Mouse (Mus musculus) adrenal gland, postnatal 25 days (tissue): ENCODE measurements around the gene Snx18. TPM values are rescaled to one million over a fixed set of nuclear protein-coding genes. Genes with fewer than 3 reads are reported as not detected.

ENCODE experiments used
- DNase-seq: peaks from one replicate; pipeline ENCODE4 v3.0.0; 2021; ENCODE audit warnings: mixed read lengths
- long read RNA-seq: library from polyadenylated mRNA; stranded (forward); transcript quantifications from one replicate; pipeline ENCODE4 v2.0.0, GENCODE M21; 2021
- total RNA-seq: library from RNA; stranded (reverse); gene quantifications from 2 replicates; pipeline ENCODE4 v1.2.3, GENCODE M21; 2021

Gene Snx18
- total RNA-seq: 21.2 and 23.2 TPM in 2 replicates
- long read RNA-seq, full-length matches to known transcripts: 36 of 45 reads
- long read RNA-seq, partial matches to known transcripts: 0 of 45 reads
- long read RNA-seq, other reads (novel, unspliced or antisense): 9 of 45 reads

DNA sequence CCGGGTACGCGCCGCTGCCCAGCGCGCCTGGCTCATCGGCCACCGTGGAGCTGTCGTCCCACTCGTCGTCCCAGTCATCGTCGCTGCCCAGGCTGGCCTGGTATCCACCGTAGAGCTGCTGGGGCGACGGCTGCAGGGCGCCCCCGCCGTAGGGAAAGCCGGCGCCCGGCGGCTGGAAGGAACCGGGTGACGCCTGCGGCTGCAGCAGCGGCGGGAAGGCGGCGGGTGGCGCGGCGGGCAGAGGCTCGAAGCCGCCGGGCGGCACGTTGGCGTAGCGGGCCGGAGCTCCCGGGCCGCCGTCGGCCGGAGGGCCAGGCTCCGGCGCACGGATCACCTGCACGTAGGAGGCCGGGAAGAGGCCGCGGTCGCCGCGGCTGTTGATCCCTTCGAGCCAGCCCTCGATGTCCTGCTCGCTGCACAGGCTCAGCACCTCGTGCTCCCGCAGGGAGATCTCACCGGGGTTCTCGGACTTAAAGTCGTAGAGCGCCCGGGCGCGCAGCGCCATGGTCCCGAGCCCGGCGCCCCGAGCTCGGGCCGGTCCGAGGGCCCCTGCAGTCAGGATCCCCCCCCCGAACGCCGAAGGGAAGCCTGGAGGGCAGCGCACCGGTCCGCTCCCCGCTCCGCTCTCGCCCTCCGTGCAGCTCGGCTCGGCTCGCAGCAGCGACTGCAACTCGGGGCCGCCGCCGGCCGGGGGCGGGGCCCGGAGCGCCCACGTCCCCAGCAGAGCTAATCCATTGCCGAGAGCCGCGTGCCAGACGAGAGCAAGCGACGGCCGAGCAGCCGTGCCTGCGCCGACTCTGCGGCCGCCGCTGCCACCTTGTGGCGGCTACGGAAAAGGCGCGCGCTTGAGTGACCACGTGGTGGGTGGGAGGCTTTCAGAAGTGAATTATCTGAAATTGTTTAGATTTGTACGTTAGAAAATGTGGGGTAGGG, at the start of gene Snx18:
Gene Snx18, minus strand, starts transcription at position 674 of the 933 bp plus-strand sequence.
- DNase-seq: peak; percentile 90

DNA sequence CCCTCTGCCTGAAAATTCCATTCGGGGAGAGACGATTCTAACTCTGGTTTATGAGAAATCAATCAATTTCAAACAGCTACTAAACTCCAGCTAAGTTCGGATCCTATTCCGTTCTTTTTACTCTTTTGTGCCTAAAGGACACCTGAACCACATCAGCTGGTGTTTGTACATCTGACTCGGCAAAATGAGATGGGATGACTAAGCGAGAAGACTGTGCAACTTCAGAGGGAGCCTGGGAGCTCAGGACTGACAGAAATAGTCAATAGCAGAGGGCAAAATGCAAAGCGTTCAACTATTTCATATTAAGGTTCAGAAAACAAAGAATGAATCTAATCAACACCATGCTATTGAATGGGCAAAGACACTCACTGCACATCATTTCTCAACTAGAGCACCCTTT, 45.5 kb upstream of the Snx18 start:
- no peak for DNase-seq

DNA sequence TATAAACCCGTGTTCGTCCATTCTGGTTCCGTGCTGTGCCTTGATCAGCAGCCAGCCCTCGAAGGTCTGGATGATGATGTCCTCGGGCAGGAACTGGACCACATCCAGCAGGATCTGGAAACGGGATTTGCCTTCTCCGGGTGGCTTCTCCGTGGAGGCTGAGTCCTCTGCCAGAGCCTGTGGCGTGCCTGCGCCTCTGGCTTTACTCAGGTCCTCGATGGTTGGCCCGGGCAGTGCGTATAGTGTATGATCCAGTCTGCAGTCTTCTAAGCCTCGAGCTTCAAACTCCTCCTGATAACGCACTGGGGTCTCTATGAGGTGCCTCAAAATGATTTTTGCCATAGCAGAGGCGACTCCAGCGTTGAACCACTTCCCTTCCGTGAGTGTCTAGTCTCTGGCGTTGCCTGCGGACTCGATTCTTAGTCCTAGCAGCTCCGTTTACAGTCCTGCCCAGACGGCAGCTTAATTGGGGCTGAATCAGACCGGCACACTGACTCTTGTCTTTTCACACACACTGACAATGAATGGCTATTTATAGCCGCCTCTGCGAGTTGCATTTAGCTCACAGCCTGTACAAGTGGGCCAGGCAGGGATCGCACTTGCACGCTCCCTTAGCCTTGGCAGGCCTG, 44.9 kb upstream of the Snx18 start, which contains the start of gene Hspb3:
Gene Hspb3, minus strand, starts transcription at position 526 of the 629 bp plus-strand sequence.
- peak; percentile 55 for DNase-seq

DNA sequence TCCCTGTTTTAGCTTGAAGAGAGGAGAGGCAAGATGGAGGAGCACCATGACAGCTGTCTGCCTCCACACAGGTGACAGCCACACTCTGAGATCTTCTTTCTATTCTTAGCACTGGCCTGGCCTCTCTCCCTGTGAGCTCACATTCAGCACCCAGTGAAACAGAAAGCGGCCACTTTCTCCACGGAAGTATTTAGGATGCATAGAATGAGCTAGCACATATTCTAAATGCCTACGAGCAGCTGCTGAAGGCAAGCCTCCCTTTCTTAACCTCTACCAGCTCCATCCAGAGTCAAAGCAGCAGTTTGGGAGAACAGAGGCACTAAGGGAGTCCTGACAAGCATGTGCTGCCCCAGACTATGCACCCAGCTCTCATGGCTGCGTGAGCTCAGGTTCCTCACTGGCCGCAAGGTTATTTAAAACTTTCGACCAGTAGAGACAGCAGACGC, 43.5 kb upstream of the Snx18 start:
- no peak for DNase-seq

DNA sequence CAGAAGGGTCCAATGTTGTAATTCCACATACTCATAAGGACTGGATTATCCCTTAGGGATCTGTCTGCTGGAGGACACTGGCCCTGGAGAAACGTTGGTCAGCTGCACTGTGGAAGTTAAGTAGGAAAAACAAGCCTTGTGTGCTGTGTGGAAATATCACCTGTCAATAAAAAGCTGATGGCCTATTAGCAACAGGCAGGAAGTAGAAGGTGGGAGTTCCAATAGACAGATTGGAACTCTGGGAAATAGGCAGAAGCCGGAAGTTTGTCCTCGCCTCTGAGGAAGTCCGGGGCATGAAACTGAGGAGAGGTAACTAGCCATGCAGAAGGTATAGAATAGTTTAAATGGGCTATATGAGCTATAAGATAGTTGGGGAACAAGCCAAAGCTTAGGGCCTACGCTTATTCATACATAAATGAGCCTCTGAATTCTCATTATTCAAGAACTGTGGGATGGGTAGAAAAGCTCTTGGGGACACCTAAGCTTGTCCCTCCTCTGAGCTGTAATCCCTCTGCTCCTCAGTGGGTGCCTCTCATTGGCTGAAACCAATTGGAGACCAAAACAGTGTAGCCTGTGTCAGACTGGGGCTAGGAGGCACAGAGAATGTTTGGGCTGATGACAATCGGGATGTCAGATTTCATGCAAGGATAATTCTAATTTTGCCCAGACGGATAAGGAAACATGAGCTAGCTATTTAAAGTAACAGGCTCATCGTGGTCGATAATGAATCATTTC, 42.4 kb upstream of the Snx18 start:
- no peak for DNase-seq

DNA sequence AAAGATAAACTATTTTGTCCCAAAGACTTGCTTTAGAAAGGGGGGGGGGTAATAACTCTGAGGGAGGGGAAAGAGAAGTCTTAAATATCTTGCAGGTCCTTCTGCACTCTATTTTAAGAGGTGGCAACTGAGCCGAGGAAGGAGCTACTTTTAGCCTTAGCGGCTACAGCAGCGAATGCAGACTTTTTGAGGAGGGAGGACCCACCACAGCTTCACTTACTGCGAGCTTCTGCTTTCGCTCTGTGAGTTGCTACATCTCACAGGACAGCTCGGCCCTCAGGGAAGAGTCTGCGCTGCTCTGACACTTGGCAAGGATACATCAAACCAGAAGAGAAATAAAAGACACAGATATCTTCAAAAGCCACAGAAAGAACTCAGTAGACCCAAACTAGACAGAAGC, 38.8 kb upstream of the Snx18 start:
- no peak for DNase-seq

DNA sequence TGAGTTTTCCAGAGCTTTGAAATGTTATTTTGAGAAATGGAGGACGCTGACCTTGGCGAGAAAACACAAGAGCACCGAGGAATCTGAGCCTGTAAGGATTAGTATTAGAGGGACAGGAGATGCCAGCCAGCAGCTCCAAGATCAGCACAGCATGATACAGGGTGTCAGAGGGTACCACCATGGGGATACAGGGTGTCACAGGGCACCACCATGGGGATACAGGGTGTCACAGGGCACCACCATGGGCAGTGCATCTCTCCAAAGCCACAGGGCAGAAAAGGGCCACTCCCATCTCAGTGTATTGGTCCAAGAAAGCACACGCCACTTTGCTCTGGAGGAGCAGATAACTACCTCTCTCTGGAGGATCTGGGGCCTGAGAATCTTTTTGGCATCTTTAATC, 38.3 kb upstream of the Snx18 start:
- DNase-seq: no peak

DNA sequence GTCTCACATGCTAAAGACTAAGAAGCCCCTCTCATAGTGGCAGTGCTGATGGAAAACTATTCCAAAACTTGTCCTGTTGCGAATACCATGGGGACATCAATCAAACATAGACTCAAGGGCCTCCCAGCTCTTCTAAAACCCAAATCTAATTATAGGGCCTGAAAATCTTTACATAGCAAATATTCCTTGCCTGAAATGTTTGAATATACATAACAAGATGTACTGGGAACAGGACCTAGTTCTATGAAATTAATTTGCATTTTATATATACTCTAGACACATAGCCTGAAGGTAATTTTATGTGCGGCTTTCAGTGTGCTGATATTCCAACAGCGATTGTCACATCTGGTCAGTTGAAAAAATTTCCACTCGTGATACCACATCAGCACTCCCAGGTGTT, 37.1 kb upstream of the Snx18 start:
- DNase-seq: no peak

DNA sequence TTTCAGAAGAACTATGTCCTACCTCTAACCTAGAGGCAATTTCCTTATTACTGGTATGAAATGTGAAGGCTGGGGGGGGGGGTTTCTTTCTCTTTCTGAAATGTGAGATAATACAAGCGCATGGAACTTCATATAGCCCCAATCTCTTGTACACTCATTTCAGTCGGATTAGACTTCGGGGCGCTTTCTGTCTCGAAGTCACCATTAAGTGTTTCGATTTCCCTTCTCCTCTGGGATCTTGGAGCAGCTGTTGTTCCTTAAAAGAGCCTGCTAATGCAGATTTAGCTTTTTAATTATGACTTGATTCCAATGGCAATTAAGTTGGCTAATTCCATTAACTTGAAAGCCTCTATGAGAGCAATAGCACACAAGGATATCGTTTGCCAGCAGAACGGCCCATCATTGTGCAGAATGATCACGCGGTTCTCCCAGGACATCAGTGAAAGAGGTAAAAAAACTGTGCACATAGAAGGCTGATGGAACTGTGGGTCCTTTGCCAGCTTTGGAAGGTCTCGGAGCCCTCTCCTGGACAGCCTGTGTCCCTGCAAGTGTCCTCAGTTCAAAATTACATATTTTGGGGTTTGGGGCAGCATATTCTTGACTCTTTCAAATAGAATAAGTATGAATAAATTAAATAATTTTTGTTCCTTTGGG, 22.7 kb upstream of the Snx18 start:
- no peak for DNase-seq

DNA sequence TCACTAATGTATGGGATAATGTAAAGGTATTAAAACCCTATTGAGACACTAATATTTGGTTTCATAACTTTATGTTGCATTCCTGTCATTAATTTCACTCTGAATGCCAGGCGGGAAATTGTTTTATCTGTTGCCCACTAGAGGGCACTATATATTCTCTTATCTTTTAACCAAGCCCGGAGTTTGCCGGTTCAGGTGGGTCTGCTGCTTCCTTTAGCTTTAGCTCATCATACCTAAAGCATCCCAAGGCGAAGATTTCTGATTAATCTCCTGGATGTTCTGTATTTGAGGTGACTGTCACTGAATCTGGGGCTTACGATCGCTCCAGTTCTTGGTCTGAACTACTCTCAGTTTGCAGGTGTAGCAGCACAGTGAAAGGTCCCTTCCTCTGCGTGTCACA, 20.6 kb upstream of the Snx18 start:
- DNase-seq: no peak

DNA sequence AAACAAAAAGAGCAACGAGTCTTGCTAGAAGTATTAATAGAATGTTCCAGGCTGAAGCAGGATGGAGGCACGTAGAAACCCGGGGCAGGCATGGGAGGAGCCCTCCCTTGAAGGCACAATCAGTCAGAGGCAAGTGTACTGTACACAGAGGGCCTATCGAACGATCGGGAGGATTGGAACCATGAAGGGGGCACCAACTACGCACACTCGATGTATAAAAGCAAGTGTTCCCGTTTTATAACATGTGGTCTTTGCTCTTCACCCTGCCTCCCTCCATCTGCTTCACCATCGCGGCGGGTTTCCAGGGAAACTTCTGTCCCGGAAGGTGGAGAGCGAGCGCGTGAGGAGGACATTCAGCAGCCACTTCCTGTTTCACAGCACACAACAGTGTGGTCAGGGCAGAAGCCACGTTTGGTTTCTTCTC, 17.4 kb upstream of the Snx18 start:
- DNase-seq: no peak

DNA sequence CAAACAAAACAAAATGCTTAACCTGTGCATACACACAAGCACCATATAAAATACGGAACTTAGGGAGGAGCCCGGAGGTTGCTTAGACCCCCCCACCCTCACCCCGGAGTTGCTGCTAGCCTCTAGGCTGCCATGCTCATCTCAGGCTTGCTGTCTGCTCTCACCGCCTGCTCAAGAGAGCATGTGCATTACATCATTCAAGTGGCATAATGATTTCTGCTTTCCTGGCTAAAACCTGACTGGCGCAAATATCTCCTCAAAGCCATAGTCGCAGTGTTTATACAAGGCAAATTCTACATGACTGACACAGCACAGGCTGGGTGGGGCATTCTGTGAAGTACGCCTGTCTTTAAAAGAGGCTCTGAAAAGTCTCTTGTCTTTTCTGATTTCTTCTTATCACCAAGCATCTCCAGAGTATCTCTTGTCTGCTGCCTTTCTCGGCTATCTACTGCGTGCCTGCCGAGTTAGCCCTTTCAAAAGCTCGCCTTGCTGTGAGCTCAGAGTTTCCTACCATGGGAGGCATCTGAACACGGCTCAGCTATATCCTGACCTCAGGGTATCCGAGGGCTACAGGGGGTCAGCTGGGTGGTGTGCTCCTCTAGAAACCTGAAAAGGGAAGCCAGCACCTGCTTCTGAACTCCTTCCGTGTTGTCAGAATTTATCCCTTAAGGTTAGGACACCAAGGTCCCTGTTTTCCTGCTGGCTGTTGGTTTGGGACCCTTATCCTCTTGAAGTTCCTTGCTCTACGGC, 16.5 kb upstream of the Snx18 start:
- no peak for DNase-seq

DNA sequence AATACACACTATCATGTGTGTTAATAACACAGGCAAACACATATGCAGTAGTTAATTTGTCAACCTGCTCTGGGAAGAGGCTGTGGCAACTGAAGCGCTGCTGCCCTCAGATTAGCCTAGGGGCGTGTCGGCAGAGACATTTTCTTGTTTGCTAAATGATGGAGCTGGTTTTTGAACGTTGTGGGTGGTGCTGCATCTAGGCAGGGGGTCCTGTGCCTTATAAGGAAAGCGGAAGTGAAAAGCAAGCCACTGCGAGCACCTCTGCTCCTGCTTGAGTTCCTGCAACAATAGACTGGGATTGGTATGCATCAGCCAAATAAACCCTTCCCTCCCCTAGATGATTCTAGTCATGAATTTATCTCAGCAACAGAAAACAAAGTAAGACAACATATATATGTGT, 14.1 kb upstream of the Snx18 start:
- DNase-seq: no peak

DNA sequence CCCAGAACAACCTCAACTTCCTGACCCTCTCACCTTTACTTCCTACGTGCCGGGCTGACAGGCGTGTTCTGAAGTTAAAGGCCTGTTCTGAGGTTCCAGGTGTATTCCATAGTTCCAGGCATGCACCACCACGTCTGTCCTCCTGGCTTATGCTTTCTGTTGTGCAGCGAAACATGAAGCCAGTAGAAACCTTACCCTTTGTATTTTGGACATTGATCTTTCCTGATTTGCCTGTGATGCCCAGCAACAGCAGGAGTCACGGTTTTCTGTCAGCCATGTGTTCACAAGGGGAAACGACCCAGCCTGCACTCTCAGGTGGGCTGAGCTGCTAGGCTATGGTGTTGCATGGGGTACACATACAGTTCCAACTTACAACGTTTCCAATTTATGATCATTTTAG, 9.2 kb upstream of the Snx18 start:
- no peak for DNase-seq

DNA sequence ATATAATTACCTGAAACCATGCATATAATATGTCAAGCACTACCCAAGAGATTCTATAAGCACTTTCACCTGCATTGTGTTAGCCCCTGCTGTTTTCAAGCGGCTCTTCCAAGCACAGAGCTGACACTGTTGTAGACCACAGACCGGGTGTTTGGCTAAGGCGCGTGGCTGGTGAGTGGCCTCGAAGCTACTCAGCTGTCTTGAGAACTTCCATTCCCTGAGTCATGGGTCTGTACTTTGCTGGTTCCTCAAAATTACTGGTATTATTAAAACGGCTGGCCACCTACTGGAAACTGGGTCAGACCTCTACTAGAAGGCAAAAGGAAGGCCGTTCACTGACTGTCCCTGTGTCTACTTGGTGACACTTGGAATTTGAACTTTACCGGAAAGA, 4.5 kb upstream of the Snx18 start:
- no peak for DNase-seq

DNA sequence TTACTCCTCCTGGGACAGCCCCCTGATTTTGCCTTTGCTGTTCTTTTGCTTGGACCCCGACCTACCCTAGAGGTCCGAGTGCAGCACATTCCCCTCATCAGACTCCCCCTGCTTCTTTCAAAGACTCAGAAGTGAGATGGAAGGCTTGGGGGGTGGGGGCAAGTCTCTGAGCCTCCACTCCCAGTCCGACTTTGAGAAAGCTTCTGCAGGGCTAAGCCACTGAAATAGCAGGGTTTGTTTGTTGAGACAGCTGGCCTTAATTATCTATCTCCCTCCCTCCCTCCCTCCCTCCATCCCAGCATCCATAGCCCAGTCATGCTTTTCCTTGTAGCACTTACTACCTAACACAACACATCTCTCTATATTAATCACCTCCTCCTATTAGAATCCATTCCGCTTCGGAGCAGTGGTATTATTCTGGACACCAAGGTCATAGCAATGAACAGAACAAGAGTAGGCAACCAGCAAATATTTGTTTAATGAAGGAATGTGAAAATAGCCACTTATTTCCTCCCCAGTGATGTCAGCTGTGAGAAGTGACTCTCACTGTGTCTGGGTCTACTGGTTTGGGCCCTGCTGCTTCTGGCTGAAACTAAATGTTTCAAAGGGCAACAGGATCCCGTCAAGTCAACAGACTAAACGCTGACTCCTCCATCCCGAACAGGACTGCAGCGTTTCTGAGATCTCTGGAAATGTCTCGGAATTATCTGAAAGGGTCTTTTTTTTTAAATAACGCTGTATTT, 3.9 kb upstream of the Snx18 start:
- no peak for DNase-seq

DNA sequence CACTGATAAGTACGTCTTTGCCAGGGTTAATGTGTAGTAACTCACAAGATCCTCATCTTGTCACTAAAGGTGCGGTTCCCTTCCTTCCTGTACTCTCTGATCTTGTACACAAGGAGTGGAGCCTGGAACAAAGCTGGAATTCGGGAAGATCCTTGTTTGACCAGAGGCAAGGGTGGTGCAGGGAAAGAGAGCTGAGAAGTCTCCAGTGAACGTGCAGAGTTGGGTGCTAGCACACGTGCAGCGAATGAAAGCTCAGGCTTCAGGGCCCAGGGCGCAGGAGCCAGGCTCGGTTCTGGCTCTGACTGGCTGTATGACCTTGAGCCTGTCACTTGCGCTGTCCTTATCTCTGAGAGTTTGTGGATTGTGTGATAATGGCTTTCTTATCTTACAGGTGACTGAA, 639 bp upstream of the Snx18 start:
- DNase-seq: no peak

DNA sequence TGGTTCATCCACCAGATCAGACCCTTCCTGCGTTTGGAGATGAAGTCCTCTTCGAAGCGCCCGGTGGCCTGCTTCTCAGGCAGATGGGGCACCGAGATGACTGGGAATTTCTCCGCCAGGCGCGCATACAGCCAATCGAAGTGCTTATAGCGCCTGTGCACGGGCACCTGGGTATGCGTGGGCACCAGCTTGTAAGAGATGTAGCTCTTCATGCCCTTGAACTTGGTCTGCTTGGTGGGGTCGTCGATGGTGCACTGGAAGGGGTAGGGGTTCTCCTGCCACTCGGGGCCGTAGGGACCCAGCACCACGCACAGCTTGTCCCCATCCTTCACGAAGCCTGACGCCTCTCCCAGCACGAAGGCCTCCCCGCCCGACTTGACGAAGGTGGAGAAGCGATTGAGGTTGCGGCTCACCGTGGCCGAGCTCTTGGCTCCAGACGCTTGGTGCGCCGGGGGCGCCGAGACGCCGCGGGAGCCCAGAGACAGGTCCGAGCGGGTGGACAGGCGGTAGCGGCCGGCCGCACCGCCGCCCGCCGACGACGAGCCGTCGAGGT, 950 bp downstream of the Snx18 start:
- DNase-seq: no peak

DNA sequence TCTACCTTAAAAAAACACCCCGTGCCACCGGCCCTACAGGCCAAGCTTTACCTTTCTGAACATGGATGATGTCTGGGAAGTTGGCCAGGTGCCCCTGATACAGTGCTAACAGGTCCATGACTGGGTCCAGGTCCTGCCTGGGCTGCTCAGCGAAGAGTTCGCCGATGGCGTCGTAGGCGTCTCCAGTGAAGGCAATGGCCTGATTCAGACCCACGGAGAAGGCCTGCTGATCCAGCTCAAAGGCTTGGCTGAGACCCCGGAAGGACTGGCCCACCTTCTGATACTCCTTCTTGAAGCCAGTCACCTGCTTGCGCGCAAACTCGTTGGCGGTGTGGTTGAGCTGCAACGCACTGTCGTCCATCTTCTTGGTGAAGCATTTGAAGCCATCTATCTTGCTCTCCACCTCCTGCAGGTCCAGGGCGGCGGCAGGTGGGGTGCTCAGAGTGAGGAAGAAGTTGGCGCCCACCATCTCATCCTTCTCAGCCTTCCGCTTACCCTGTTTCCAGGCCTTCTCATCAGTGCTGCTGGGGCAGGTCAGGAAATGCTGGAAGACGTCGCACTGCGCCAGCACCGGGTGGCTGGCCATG, 1.5 kb downstream of the Snx18 start:
- no peak for DNase-seq
